In genomic region chr11:98725926-98726506, GRCm38 (mm10) we compare ENCODE assay signal across 26 mouse cellular contexts. TPM values are rescaled to one million over a fixed set of nuclear protein-coding genes. Genes with fewer than 3 reads are reported as not detected.
"Had no signal": no experiment of that assay in that cellular context is flagged by ENCODE, and none has a peak within 500 bp of the region (broad histone marks: within the 10 kb centered on the region; RNA-seq: fewer than 3 reads in every experiment).

No protein-coding gene starts in this region.

- DNase-seq: layer of hippocampus, postnatal 36 days; lung, adult 18-20 months; lung, postnatal 10 days; lung, postnatal 36 days; retina, postnatal 1 day; thymus, postnatal 25 days had no signal

- H3K9ac ChIP-seq: liver, embryonic 14.5 days; lung, embryonic 15.5 days; midbrain, embryonic 13.5 days; neural tube, embryonic 13.5 days had no signal

- H3K4me2 ChIP-seq: lung, embryonic 15.5 days; midbrain, embryonic 13.5 days; neural tube, embryonic 13.5 days had no signal

- H3K27ac ChIP-seq: left cerebral cortex, adult 2 months; liver, embryonic 14.5 days; lung, embryonic 15.5 days; midbrain, embryonic 10.5 days; midbrain, embryonic 13.5 days; neural tube, embryonic 13.5 days had no signal

- H3K27me3 ChIP-seq: lung, embryonic 15.5 days; megakaryocyte, embryonic 14.5 days; midbrain, embryonic 13.5 days; neural tube, embryonic 13.5 days had no signal

- H3K9me3 ChIP-seq: lung, embryonic 15.5 days; megakaryocyte, embryonic 14.5 days; midbrain, embryonic 10.5 days; midbrain, embryonic 13.5 days; neural tube, embryonic 13.5 days had no signal

- H3K4me3 ChIP-seq: left cerebral cortex, adult 2 months; lung, embryonic 15.5 days; megakaryocyte, embryonic 14.5 days; midbrain, embryonic 10.5 days; midbrain, embryonic 13.5 days; myocyte; neural tube, embryonic 13.5 days had no signal

- ATAC-seq: midbrain, embryonic 13.5 days; midbrain, embryonic 16.5 days had no signal

RNA-seq across cellular contexts. Expression of gene Csf3, which starts 25.0 kb away (rescaled TPM):
- total RNA-seq: layer of hippocampus, adult 8-10 months; layer of hippocampus, postnatal 10 days; layer of hippocampus, postnatal 36 days; left cerebral cortex, adult 2 months; left cerebral cortex, postnatal 10 days; left cerebral cortex, postnatal 36 days; liver, adult 2 months; monocyte, adult 5-6 weeks; neutrophil, adult 5-6 weeks had no signal
- polyA plus RNA-seq: intestine, embryonic 14.5 days; liver, embryonic 14.5 days; lung, embryonic 15.5 days; midbrain, embryonic 10.5 days; midbrain, embryonic 13.5 days; midbrain, embryonic 16.5 days; myocyte; neural tube, embryonic 13.5 days; small intestine, adult 2 months; stomach, embryonic 16.5 days; thymus, postnatal 0 days had no signal
